Mouse (Mus musculus) liver, adult 2 months (tissue): Measurements from ENCODE around the gene H2-T23.
"Not testable (repeated sequence)": the region's sequence is repeated elsewhere in the genome, so short reads cannot be mapped to it uniquely, and the experiment has no call there.

Experiments
- CTCF ChIP-seq: fragments of 200-500 bp; IDR thresholded peaks from 2 replicates; pipeline ENCODE4 v1.5.1; 2011; ENCODE audit warnings: low read depth, low read length, control low read depth
- POLR2A ChIP-seq: fragments of 200-500 bp; IDR thresholded peaks from 2 replicates; pipeline ENCODE4 v1.6.1; 2011; ENCODE audit warnings: low read length, control low read depth; ENCODE audit not compliant: insufficient read depth; ENCODE audit errors: extremely low read depth

DNA sequence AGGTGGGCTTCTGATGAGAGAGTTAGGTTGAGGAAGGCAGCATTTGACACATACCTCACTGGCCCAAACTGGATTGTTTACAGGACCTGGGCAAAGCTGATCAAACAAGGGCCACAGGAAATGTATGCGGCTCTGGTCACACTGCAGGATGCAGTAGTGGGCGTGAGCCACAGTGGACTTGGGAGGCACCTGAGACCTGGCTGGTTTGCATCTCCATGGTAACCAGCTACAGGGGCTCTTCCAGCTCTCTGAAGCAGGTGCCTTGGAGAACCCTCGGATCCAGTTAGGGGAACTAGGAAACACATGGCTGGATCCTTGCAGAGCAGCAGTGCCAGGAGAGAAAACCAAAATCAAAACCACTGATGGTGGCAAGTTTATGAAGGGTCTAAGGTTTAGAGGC lies 1.9 kb upstream of the H2-T23 start:
- TF ChIP-seq CTCF, POLR2A: not testable (repeated sequence)
